Mouse (Mus musculus) forebrain, embryonic 12.5 days (tissue): ENCODE results near the gene Pcdh9. TPM values are rescaled to one million over a fixed set of nuclear protein-coding genes. Genes with fewer than 3 reads are reported as not detected.

Experiments
- ATAC-seq: fragments of 200-750 bp; cut with Nextera tagmentation; 2 replicates; pipeline ENCODE4 v1.8.0; 2017; ENCODE audit warnings: moderate TSS enrichment; ENCODE audit not compliant: low FRiP score
- H3K27ac ChIP-seq: fragments of 300-500 bp; sonication (generic); 2 replicates; pipeline ENCODE4 v1.5.1; 2016; ENCODE audit warnings: mild to moderate bottlenecking
- H3K27me3 ChIP-seq: fragments of 300-500 bp; sonication (generic); 2 replicates; pipeline ENCODE4 v1.6.1; 2016; ENCODE audit warnings: mild to moderate bottlenecking
- H3K36me3 ChIP-seq: fragments of 300-500 bp; sonication (generic); replicated peaks from 2 replicates; pipeline ENCODE4 v1.6.1; 2016; ENCODE audit warnings: mild to moderate bottlenecking
- H3K4me1 ChIP-seq: fragments of 300-500 bp; sonication (generic); 2 replicates; pipeline ENCODE4 v1.6.1; 2016
- H3K4me2 ChIP-seq: fragments of 300-500 bp; sonication (generic); 2 replicates; pipeline ENCODE4 v1.6.1; 2016; ENCODE audit warnings: mild to moderate bottlenecking, moderate library complexity
- H3K4me3 ChIP-seq: fragments of 300-500 bp; sonication (generic); replicated peaks from 2 replicates; pipeline ENCODE4 v1.5.1; 2016; ENCODE audit warnings: mild to moderate bottlenecking
- H3K9ac ChIP-seq: fragments of 300-500 bp; sonication (generic); 2 replicates; pipeline ENCODE4 v1.6.1; 2016; ENCODE audit warnings: mild to moderate bottlenecking
- H3K9me3 ChIP-seq: fragments of 300-500 bp; sonication (generic); 2 replicates; pipeline ENCODE4 v1.6.1; 2016
- WGBS: fragments of 180-500 bp; shearing (Covaris S2); methylation state at CpG from one replicate; pipeline ENCODE4 v1.1.7; 2016; 5-methylcytosine and 5-hydroxymethylcytosine counted together
- polyA plus RNA-seq: library from polyadenylated mRNA; unstranded; fragments of >200 nt; fragmentation: Nextera tagmentation; extraction: Ambion mirVana; gene quantifications from 2 replicates; pipeline ENCODE4 v1.2.1, GENCODE M21; 2016

Pcdh9 gene
- polyA plus RNA-seq, 1 experiment from 2014 or later, result 90.0 TPM

GRCm38 (mm10) chr14:93875968-93876367 is 14.5 kb downstream of the Pcdh9 start:
- WGBS, result 97% methylated on average over 1 of the region's 1 CpGs
- Histone ChIP-seq H3K4me2 (no peak overlapping the region), H3K9ac (no peak overlapping the region)

GRCm38 (mm10) chr14:93868211-93868610 is 22.3 kb downstream of the Pcdh9 start:
- Histone ChIP-seq H3K9me3 (no peaks in the 10 kb centered on the region), H3K9ac (no peak overlapping the region), H3K36me3 (no peaks in the 10 kb centered on the region), H3K4me3 (no peak overlapping the region), H3K4me2 (no peak overlapping the region), H3K4me1 (no peaks in the 10 kb centered on the region), H3K27ac (no peak overlapping the region), H3K27me3 (no peaks in the 10 kb centered on the region)
- ATAC-seq, result no peak

More at GRCm38 (mm10) chr14:93875968-93876367, 14.5 kb downstream of the Pcdh9 start:
- Histone ChIP-seq H3K9me3 (no peaks in the 10 kb centered on the region), H3K4me1 (no peaks in the 10 kb centered on the region), H3K27me3 (no peaks in the 10 kb centered on the region), H3K4me3 (no peak overlapping the region), H3K36me3 (no peaks in the 10 kb centered on the region), H3K27ac (no peak overlapping the region)
- ATAC-seq, result no peak

GRCm38 (mm10) chr14:93858069-93858468 is 32.4 kb downstream of the Pcdh9 start:
- H3K9me3 ChIP-seq, result no peaks in the 10 kb centered on the region
- ATAC-seq, result no peak
- H3K27ac ChIP-seq, result no peak overlapping the region
- H3K36me3 ChIP-seq, result no peaks in the 10 kb centered on the region
- no peak overlapping the region for H3K4me2 ChIP-seq
- no peak overlapping the region for H3K9ac ChIP-seq
- 58% methylated on average over 3 of the region's 3 CpGs for WGBS
- H3K4me1 ChIP-seq, result no peaks in the 10 kb centered on the region
- H3K4me3 ChIP-seq, result no peak overlapping the region
- no peaks in the 10 kb centered on the region for H3K27me3 ChIP-seq

- no peak overlapping the region for H3K4me2 ChIP-seq
- no peaks in the 10 kb centered on the region for H3K9me3 ChIP-seq
- WGBS, result 24% methylated on average over 1 of the region's 1 CpGs
- H3K4me1 ChIP-seq, result peaks cover 3% of the 10 kb centered on the region; the same call in 1 of the 2 replicates
- H3K27ac ChIP-seq, result no peak overlapping the region
- no peaks in the 10 kb centered on the region for H3K36me3 ChIP-seq
- no peak for ATAC-seq
- H3K9ac ChIP-seq, result no peak overlapping the region
- no peak overlapping the region for H3K4me3 ChIP-seq
- no peaks in the 10 kb centered on the region for H3K27me3 ChIP-seq
These were observed 44.3 kb downstream of the Pcdh9 start for GRCm38 (mm10) chr14:93846091-93846677.

- 10% methylated on average over 3 of the region's 3 CpGs for WGBS
- H3K4me2 ChIP-seq, result no peak overlapping the region
- peaks cover 3% of the 10 kb centered on the region; the same call in 1 of the 2 replicates for H3K4me1 ChIP-seq
- ATAC-seq, result peak; percentile 57; the same call in 1 of the 2 replicates
- no peaks in the 10 kb centered on the region for H3K36me3 ChIP-seq
- no peak overlapping the region for H3K9ac ChIP-seq
- no peaks in the 10 kb centered on the region for H3K9me3 ChIP-seq
- no peak overlapping the region for H3K4me3 ChIP-seq
- H3K27ac ChIP-seq, result no peak overlapping the region
- no peaks in the 10 kb centered on the region for H3K27me3 ChIP-seq
These were observed 47.7 kb downstream of the Pcdh9 start for GRCm38 (mm10) chr14:93842686-93843288.

GRCm38 (mm10) chr14:93832511-93832910 is 58.0 kb downstream of the Pcdh9 start:
- H3K27me3 ChIP-seq, result no peaks in the 10 kb centered on the region
- no peaks in the 10 kb centered on the region for H3K36me3 ChIP-seq
- 92% methylated on average over 6 of the region's 6 CpGs for WGBS
- no peak overlapping the region for H3K4me3 ChIP-seq
- H3K4me2 ChIP-seq, result no peak overlapping the region
- H3K9me3 ChIP-seq, result no peaks in the 10 kb centered on the region
- 0 out of 2 replicates have a peak, but pooled peaks cover 3% of the 10 kb centered on the region for H3K4me1 ChIP-seq
- no peak for ATAC-seq
- no peak overlapping the region for H3K9ac ChIP-seq
- no peak overlapping the region for H3K27ac ChIP-seq

- Histone ChIP-seq H3K27ac (no peak overlapping the region), H3K27me3 (no peaks in the 10 kb centered on the region), H3K4me1 (peaks cover 13% of the 10 kb centered on the region), H3K36me3 (no peaks in the 10 kb centered on the region), H3K4me3 (no peak overlapping the region), H3K9ac (no peak overlapping the region), H3K4me2 (no peak overlapping the region), H3K9me3 (no peaks in the 10 kb centered on the region)
- no peak for ATAC-seq
- 52% methylated on average over 6 of the region's 6 CpGs for whole genome bisulfite sequencing
These were observed 63.3 kb downstream of the Pcdh9 start for GRCm38 (mm10) chr14:93827159-93827558.

- no peaks in the 10 kb centered on the region for H3K36me3 ChIP-seq
- no peak overlapping the region for H3K27ac ChIP-seq
- ATAC-seq, result 0 out of 2 replicates have a peak, but pooled peaks have one; percentile 49
- H3K4me2 ChIP-seq, result no peak overlapping the region
- H3K27me3 ChIP-seq, result no peaks in the 10 kb centered on the region
- peaks cover 13% of the 10 kb centered on the region for H3K4me1 ChIP-seq
- WGBS, result 27% methylated on average over 6 of the region's 6 CpGs
- H3K9me3 ChIP-seq, result no peaks in the 10 kb centered on the region
- H3K4me3 ChIP-seq, result no peak overlapping the region
- H3K9ac ChIP-seq, result no peak overlapping the region
These were observed 64.4 kb downstream of the Pcdh9 start for GRCm38 (mm10) chr14:93826042-93826462.

- H3K27ac ChIP-seq, result no peak overlapping the region
- no peaks in the 10 kb centered on the region for H3K27me3 ChIP-seq
- WGBS, result 80% methylated on average over 4 of the region's 4 CpGs
- ATAC-seq, result no peak
- no peaks in the 10 kb centered on the region; the same call in 1 of the 2 replicates for H3K4me1 ChIP-seq
- H3K4me3 ChIP-seq, result no peak overlapping the region
- H3K36me3 ChIP-seq, result no peaks in the 10 kb centered on the region
- no peak overlapping the region for H3K4me2 ChIP-seq
- no peaks in the 10 kb centered on the region for H3K9me3 ChIP-seq
- H3K9ac ChIP-seq, result no peak overlapping the region
These were observed 71.6 kb downstream of the Pcdh9 start for GRCm38 (mm10) chr14:93818845-93819244.

GRCm38 (mm10) chr14:93817591-93817990 is 72.9 kb downstream of the Pcdh9 start:
- Histone ChIP-seq H3K9ac (no peak overlapping the region), H3K4me3 (no peak overlapping the region), H3K4me2 (no peak overlapping the region), H3K9me3 (no peaks in the 10 kb centered on the region), H3K36me3 (no peaks in the 10 kb centered on the region), H3K4me1 (no peaks in the 10 kb centered on the region; the same call in 1 of the 2 replicates), H3K27ac (no peak overlapping the region), H3K27me3 (no peaks in the 10 kb centered on the region)
- ATAC-seq, result no peak
- WGBS, result 48% methylated on average over 4 of the region's 4 CpGs

GRCm38 (mm10) chr14:93794530-93794929 is 95.9 kb downstream of the Pcdh9 start:
- H3K27ac ChIP-seq, result no peak overlapping the region
- no peaks in the 10 kb centered on the region for H3K9me3 ChIP-seq
- H3K36me3 ChIP-seq, result no peaks in the 10 kb centered on the region
- no peak overlapping the region for H3K9ac ChIP-seq
- H3K4me3 ChIP-seq, result no peak overlapping the region
- 94% methylated on average over 3 of the region's 3 CpGs for WGBS
- no peaks in the 10 kb centered on the region for H3K4me1 ChIP-seq
- H3K4me2 ChIP-seq, result no peak overlapping the region
- no peak for ATAC-seq
- H3K27me3 ChIP-seq, result no peaks in the 10 kb centered on the region

- Histone ChIP-seq H3K27ac (no peak overlapping the region), H3K27me3 (no peaks in the 10 kb centered on the region), H3K4me2 (no peak overlapping the region), H3K4me3 (no peak overlapping the region), H3K36me3 (no peaks in the 10 kb centered on the region), H3K4me1 (peaks cover 3% of the 10 kb centered on the region; the same call in 1 of the 2 replicates), H3K9ac (no peak overlapping the region), H3K9me3 (no peaks in the 10 kb centered on the region)
- WGBS, result 77% methylated on average over 4 of the region's 4 CpGs
- no peak for ATAC-seq
These were observed 104.2 kb downstream of the Pcdh9 start for GRCm38 (mm10) chr14:93786234-93786633.

GRCm38 (mm10) chr14:93785031-93785430 is 105.4 kb downstream of the Pcdh9 start:
- Histone ChIP-seq H3K27me3 (no peaks in the 10 kb centered on the region), H3K4me3 (no peak overlapping the region), H3K9ac (no peak overlapping the region), H3K27ac (no peak overlapping the region), H3K9me3 (no peaks in the 10 kb centered on the region), H3K36me3 (no peaks in the 10 kb centered on the region), H3K4me1 (peaks cover 3% of the 10 kb centered on the region; the same call in 1 of the 2 replicates), H3K4me2 (no peak overlapping the region)
- 14% methylated on average over 2 of the region's 2 CpGs for WGBS
- ATAC-seq, result peak; percentile 44; the same call in 1 of the 2 replicates
